Mouse (Mus musculus): Measurements from ENCODE around the gene Il11ra1.
A peak's percentile ranks its signal among the peaks of the same experiment; 100 is the strongest.

The Il11ra1 gene

DNA sequence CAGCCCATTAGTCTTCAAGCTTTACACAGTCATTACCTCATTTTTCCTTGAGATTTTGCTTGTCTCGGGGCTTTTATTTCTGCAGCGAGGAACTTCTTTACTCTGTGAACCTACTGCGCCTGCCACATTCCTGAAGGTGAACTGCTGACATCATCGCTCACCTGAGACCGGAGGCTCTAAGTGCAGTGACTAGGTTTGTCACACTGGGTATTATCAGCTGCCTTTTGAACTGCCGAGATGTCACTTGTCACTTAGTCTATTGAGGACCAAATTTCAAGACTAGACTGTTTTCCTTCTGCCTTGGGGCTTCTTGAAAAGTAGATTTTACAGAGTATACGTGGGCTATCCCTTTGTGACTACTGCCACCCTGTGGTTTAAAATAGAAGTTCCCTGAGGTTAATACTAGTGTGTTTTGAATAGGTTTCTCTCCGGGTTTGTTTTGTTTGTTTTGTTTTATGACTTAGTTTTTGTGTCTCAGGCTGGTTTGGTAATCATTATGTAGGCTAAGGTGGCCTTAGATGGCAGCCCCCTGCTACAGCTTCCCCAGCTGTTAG lies 8.5 kb downstream of the Il11ra1 start:
- peak; percentile 69 for DNase-seq (ENCODE audit: low read depth, low spot score)

DNA sequence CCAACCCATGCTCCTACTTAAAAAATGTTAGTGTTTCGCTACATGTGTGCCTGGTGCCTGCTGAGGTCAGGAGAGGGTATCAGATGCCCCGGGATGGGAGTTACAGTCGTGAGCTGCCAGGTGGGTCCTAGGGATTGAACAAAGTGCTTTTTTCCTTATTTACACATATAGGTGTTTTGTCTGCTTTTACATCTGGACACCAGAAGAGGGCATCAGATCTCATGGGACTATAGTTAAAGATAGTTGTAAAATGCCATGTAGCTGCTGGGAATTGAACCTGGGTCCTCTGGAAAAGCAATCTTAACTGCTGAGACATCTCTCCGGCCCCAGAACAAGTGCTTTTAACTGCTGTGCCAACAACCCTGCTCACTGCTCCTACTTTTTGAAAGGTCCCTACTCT lies 10.4 kb downstream of the Il11ra1 start:
- no peak for DNase-seq (ENCODE audit: low read depth, low spot score)

DNA sequence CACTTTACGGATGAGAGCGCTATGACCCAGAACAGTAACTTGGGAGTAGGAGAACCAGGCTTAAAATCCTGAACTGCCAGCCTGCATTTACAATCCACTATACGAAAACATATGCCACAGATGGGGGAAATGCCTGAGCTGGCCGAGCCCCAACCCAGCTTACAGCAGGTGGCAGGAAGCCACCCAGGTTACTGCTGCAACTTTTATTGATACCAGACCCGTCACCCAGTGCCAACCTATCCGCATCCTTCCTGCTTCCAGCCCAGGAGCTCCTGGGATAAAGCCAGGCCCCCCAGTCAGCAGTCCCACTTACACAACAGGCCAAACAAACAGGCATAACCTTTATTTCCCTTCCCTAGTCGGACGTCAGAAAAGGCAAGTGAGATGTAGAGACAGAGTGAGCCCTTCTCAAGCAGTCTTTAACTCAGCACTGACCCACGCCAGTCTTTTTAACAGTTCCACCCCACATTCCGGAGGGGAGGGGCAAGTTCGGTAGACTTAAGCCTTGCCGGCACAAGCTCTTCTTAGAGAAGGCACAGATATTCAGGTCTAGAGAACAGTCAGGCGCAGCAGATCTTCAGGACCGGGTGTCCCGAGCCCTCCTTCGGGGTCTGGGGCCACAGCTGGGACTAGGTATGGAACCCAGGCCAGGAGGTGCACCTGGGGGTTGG lies 12.1 kb downstream of the Il11ra1 start:
- DNase-seq (ENCODE audit: low read depth, low spot score), result no peak

DNA sequence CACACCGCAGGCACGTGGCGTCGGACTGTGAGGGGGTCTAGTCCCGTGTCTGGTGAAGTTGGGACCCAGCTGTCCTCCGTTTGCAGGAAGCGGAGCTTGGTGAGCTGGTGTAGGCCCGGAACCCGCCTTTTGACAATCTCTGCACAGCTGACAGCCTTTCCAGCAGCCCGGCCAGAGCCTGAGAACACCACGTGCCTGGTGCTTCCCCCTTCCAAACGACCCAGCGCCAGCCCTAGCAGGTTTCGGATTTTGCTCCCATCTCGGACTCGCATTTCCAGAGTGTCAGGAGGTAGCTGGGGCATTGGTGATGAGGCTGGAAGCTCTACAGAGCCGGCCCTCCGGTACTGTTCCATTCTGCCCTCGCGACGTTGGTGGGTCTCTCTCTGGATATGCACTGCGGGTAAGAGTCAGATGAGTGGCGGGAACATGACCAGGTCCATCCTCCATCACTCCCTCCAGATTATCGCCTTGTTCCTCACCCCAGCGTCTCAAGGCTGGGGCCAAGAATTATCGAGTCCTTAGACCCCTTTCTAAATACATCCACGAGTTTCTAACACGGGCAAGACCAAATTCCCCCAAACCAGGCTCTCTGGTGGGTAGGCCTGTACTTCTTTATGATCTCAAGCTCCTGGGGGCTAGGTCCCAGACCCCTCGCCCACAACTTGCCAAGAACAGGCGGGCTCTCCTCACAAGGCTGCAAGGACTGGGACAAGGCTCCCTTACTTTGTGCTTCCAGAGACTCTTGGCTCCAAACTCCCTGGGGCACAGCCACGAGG lies 12.8 kb downstream of the Il11ra1 start:
- no peak for DNase-seq (ENCODE audit: low read depth, low spot score)

DNA sequence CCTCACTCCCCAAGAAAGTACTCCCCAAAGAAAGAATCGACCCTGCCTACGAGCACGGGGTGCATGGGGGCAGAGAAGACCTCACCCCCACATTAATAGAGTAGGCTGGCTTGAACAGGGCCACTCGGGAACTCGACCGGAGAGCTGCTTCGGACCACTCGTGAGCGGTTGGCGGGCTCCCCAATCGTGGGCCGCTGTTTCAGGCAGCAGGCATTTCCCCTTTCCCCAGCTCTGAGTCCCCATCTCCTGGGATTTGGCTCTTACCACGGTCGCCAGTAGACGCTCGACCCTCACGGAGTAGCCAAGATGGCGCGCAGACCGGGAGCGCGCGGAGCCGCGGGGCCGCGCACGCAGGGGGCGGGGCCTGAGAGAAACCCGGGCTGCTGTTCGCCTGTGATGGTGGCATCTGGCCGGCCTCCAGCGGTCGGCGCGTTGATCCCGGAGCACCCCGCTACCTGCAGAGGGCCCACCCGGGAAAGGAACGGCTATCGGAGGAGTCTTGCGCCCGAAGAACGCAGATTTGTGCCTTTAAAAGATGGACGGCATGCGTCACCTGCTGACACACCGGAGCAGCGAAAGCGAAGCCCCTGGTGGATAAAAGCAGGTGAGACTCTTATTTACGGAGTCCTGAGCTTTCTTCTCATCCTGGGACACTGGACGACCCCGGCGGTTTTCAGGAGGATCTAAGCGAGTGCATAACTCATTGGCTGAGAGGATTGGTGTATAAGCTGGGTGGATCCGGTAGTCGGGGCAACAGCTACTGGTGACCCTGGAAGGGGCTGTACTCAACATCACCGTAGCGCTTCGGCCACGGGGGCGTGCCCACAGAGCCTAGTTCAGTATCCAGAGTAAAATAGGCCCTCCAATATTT lies 13.6 kb downstream of the Il11ra1 start, which contains the start of gene Rpp25l:
TSS of gene Rpp25l (minus strand) at position 338 of the 871 bp plus-strand sequence.
- DNase-seq (ENCODE audit: low read depth, low spot score), result peak; percentile 87

DNA sequence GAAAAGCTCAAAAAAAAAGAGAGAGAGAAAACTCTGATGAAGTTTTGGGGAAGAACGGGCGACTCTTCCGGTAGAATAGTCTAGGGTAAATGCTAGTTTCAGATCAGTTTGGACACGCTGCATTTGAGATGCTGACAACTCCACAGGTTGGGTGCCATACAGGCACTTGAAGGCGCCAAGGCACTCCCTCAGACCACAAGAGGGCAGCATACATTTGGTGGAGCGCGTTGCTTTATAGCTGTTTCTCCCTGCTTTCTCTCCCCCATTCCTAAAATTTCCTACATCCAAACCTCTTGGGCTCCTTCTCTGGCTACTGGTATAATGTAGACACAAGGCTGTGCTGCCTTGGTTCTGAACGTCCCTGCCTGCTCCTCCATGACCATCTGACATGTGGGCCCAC lies 14.5 kb downstream of the Il11ra1 start:
- DNase-seq (ENCODE audit: low read depth, low spot score), result peak; percentile 74

DNA sequence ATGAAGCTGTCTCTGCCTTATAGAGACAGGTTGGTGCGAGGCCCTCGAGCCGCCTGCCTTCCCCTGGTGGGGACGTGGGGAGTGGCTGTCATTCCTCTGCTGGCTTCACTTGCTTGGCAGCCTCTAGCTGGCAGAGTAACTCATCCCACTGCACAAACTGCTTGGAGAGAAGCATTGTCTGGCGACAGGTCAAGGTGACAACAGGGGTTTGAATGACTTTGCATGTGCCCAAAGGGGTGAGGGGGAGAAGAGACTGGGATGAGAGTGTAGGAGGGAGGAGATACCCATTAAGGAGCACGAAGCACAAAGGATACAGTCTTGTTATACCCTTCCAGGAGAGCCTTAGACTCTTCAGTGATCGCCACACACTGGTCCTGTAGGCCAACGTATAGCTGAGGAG lies 15.3 kb downstream of the Il11ra1 start:
- DNase-seq (ENCODE audit: low read depth, low spot score), result no peak

DNA sequence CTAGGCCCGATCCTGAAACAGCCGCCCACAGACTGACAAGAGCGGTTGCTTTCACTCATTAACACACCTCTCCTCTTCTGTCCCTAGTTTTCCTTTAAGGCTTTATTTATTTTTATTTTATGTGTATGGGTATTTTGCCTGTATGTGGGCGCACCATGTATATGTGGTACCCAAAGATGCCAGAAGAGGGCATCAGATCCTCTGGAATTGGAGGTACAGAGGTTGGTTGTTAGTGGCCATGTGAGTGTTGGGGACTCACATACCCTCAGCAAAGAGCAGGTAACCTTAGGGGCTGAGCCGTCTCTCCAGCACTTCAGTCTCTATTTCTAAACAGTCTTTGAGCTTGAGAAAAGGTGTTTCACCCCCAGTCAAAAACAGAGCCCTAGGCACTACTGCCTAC lies 15.8 kb downstream of the Il11ra1 start:
- no peak for DNase-seq (ENCODE audit: low read depth, low spot score)

DNA sequence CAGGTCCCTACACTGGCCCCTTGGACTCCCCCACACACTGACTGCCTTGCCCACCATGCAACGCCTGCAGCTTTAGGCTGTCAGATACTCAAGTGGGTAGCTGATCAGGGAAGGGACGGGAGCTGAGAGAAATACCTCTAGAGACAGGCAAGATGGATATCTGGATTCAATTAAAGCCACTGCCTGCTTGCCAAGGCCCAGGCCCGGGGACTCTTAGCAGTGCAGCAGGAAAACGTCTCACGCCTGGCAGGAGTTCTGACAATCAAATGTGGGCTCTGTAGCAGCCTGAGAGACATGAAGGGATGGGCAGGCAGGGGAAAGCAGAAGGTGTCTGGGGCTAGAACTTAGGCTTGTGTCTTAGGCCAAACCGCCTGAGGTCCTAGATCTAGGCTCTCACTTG lies 17.0 kb downstream of the Il11ra1 start:
- DNase-seq (ENCODE audit: low read depth, low spot score), result no peak

DNA sequence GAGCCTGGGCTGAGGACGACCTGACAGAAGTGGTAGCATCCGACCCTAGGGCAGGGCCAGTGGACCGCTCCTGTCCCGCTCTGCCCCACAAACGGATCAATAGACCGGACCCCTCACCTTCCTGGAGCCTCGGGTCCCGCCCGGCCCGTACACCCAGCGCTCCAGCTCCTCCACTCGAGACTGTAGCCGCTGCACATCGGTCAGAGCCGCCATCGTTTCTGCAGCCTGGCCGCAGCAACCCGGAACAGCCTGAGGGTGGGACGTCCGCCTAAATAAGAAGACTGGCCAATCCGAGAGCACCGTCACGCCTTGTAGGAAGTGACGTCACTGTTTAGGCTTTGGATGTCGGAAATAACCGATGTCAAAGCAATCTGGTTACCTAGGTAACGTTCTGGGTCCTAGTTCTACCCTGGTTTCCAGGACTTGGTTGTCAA lies 23.1 kb downstream of the Il11ra1 start, which contains the start of gene Dctn3:
TSS of gene Dctn3 (minus strand) at position 253 of the 434 bp plus-strand sequence.
- DNase-seq (ENCODE audit: low read depth, low spot score), result peak; percentile 96

DNA sequence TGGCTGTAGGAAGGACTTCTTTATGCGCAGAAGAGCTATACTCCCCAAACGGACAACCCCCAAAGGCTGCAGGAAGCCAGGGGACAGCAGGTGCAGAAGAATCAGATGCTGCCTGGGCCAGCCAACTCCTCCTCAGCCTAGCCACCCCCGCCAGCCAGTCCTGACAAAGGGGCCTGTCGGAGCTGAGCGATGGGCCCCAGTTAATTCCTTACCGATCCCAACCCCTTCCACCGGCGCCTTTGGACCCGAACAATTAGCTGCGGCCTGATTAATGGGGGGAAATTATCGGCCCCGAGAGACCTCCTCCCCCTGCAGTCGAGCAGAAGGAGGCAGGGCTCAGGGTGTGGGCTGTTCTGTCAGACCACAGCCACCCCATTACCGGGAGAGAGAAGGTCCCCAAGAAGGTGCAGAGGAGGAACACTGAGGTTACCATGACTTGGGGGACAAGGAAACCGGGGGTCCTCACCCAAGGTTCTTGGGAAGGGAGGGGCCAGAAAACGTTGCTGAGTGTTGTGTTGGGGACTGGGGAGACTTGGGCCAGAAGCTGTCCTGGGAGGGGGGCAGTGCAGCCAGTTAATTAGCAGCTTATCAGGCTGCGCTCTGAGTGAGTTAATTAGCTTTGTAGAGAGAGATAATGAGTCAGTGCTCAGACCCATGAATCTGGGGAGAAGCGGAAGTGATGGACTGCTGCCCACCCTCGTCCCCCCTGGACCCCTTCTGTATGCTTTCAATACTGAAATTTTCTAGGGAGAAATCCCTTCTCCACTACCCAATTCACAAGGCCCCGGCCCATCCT lies 27.2 kb downstream of the Il11ra1 start:
- no peak for DNase-seq (ENCODE audit: low read depth, low spot score)

DNA sequence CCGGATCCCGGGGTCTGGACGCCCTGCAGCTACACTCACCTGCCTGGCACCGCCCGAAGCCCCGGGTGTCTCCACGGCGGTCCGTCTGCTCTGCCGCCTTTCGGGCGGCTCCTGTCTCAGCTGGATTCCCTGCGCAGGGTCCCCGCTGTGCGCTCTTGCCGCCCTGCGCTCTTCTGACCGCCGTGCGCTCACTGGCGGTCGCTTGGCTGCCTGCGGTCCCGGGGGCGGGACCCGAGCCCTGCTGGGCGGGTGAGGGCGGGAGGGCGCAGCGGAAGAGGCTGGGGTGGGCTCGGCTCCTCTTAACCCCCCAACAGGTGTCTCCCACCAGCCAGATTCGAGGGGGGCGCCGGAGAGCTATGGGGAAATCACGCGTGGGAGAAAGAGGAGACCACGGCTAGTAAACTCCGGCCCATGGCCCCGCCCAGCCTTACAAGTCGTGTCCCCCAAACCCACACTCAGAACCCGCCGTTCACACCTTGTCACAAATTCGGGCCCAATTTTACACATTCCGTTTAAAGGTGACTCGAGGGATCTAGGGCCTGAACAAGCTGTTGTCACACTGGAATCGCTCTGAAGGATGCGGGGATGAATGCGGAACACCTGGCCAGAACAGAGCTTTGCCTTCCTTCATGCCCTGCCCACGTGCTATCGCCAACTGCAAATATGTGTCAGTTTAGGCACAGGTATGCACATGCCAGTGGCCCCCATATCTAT lies 31.4 kb downstream of the Il11ra1 start, which contains the start of gene Arid3c:
TSS of gene Arid3c (minus strand) at position 91 of the 714 bp plus-strand sequence.
- DNase-seq (ENCODE audit: low read depth, low spot score), result no peak

DNA sequence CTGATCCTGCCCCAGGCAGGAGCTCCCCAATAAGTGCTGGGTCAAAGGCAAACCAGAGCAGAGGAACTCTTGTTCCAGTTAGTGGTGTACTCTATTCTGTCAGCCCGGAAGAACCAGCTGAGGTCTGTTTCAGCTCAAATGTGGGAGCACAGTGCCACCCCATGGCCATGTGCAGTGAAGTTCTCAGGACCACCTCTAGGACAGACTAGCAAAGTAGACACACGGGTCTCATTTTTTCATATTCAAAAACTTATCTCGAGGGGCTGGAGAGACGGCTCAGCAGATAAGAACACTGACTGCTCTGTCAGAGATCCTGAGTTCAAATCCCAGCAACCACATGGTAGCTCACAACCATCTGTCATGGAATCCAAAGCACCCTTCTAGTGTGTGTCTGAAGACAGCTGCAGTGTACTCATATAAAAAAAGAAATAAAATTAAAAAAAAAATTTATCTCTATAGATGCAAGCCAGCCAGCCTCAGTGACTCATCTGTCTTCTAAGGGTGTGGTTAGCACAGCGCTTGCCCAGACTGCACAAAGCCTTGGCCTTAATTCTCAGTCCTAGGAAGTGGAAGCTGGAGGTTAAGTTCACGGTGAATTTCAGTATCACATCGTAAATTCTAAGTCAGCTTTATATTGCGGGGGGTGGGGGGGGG lies 37.9 kb downstream of the Il11ra1 start:
- peak; percentile 68 for DNase-seq (ENCODE audit: low read depth, low spot score)

DNA sequence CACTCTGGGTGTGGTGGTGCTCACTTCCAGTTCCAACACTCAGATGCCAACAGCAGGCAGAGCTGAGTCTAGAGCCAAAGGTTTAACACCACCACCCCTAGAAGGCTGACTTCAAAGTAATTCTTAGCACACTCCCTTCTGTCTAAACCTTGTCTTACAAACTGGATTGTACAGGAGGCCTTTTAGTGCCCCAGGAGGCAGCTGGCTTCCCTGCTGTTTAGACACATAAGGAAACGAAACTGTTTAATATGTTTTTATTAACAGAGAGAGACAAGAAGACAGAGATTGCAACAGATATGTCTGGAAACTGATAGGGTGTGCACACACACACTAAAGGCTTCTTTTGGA lies 38.4 kb downstream of the Il11ra1 start:
- DNase-seq (ENCODE audit: low read depth, low spot score), result no peak

DNA sequence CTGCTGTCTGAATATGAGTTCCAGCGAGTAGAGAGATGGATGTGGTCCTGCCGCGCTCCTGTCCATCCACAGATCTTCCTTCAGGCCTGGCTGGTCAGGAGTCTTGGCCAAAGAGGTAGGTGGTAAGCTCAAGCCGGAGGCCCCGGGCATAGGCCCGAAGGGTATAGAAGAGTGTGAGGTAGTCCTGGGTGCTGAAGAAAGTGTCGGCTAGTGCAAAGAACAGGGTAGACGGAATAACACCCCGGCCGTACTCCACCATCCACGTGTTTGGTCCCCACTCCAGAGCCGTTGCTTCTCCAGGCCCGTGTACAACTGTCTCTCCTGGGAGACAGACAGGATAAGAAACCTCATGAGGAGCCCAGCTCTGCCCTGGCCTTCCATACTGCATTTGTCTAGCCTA lies 39.5 kb downstream of the Il11ra1 start:
- no peak for DNase-seq (ENCODE audit: low read depth, low spot score)

DNA sequence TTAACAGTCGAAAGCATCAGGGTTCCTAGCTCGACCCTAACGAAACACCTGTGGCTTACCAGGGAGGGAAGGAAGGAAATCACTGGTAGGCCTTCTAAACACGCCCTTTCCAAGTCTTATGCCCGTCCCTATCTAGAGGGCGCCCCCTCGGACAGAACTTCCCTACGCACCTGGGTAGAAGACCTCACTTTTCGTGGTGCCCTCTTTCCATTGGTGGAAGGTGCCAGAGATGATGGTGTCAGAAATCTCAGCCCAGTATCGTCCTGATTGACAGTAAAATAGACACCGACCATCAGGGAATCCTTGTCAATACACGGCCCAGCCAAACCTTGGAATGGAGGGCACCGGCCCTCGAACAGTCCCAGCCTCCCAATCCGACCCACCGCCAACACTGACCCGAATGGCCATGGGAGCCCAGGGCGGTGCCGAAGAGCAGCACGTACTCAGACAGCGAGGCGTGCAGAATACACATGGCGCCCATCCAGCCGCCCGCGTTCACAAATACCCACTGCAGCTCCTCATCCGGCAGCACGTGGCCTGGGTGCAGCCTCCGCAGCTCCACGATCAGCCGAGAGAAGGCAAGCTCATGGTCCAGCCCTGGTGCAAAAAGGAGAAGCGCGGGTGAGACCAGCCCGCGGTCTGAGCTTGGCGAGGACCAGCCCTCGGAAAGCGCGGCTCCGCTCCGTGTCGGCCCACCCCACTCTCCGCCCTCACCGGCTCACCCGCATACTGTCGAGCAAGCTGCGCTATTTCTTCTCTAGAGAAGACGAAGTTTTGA lies 40.8 kb downstream of the Il11ra1 start:
- no peak for DNase-seq (ENCODE audit: low read depth, low spot score)

DNA sequence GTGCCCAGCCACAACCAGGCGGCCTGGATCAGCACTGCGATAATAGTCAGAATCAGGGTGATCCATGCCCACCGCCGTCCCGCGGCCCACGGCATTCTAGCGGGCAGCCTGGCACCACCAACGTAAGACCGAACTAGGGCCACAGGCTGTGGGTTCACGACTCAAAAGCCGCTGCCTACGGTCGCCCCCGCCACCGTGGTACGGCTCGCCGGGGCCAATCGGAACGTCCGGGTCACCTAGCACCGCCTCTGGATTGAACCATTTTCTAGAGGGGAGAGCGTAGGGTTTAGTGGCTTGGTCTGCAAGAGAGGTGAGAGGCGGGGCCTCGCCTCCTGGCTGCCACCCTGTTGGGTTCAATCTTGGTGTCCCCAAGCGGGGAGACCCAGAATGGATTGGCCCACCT lies 41.4 kb downstream of the Il11ra1 start:
- DNase-seq (ENCODE audit: low read depth, low spot score), result peak; percentile 96

DNA sequence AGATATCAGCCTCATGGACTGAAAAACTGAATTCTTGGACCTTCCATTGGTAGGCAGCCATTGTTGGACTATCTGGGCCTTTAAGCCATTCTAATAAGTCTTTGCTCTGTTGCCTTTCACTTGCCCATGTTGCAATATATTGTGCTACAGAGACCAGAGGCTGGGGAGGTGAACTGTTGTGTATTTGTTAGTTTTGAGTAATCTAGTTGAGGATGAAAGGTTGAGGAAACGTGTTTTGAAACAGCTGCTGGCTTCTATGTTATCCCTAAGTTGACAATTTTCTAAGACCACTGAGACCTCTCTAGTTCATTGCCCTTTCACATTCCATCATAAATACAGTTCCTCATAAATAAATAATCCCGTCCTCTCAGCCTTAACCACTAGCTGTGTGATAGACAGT lies 44.3 kb downstream of the Il11ra1 start:
- DNase-seq (ENCODE audit: low read depth, low spot score), result no peak

DNA sequence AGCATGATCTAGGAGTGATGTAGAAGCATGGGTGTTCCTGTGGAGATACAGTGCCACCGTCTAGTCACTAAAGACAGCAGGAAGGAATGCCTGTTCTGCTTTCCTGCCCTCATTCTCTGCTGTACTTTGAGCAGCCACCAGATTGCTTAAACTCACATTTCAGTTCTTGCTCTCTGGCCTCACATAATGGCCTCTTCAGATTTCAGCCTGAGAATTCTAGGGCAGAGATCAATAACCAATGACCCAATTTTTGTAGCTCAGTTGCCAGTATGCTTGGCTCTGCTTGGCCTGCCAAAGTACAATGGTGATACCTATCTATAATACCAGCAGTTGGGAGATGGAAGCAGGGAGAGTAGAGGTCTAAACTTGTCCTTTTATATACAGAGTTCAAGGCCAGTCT lies 45.2 kb downstream of the Il11ra1 start:
- no peak for DNase-seq (ENCODE audit: low read depth, low spot score)
